Mouse (Mus musculus) limb, embryonic 15.5 days (tissue): ENCODE measurements at regions not wholly inside any gene's neighbourhood (a gene's known extent, or its start where the extent isn't known, plus 50 kb on each side); places are given as distances from the start of the nearest gene placed in this dataset.
A peak's percentile ranks its signal among the peaks of the same experiment; 100 is the strongest.

Source experiments
- ATAC-seq: fragments of 200-750 bp; cut with Nextera tagmentation; 2 replicates; pipeline ENCODE4 v1.8.0; 2017; ENCODE audit warnings: low read depth, moderate TSS enrichment; ENCODE audit not compliant: insufficient number of reproducible peaks, low FRiP score, low TSS enrichment
- H3K27ac ChIP-seq: fragments of 300-500 bp; sonication (generic); 2 replicates; pipeline ENCODE4 v1.5.1; 2015; ENCODE audit warnings: moderate library complexity, mild to moderate bottlenecking, inconsistent platforms
- H3K27me3 ChIP-seq: fragments of 300-500 bp; sonication (generic); 2 replicates; pipeline ENCODE4 v1.6.1; 2015; ENCODE audit warnings: inconsistent platforms
- H3K36me3 ChIP-seq: fragments of 300-500 bp; sonication (generic); 2 replicates; pipeline ENCODE4 v1.6.1; 2015; ENCODE audit warnings: inconsistent platforms
- H3K4me1 ChIP-seq: fragments of 300-500 bp; sonication (generic); 2 replicates; pipeline ENCODE4 v1.6.1; 2015; ENCODE audit warnings: inconsistent platforms
- H3K4me2 ChIP-seq: fragments of 300-500 bp; sonication (generic); 2 replicates; pipeline ENCODE4 v1.6.1; 2015; ENCODE audit warnings: mild to moderate bottlenecking, inconsistent platforms
- H3K4me3 ChIP-seq: fragments of 300-500 bp; sonication (generic); 2 replicates; pipeline ENCODE4 v1.5.1; 2015; ENCODE audit warnings: mild to moderate bottlenecking, inconsistent platforms
- H3K9ac ChIP-seq: fragments of 300-500 bp; sonication (generic); 2 replicates; pipeline ENCODE4 v1.6.1; 2015; ENCODE audit warnings: inconsistent platforms
- H3K9me3 ChIP-seq: fragments of 300-500 bp; sonication (generic); 2 replicates; pipeline ENCODE4 v1.6.1; 2016; ENCODE audit warnings: inconsistent platforms
- WGBS: fragments of 180-500 bp; shearing (Covaris S2); methylation state at CpG from one replicate; pipeline ENCODE4 v1.1.7; 2015; 5-methylcytosine and 5-hydroxymethylcytosine counted together

DNA sequence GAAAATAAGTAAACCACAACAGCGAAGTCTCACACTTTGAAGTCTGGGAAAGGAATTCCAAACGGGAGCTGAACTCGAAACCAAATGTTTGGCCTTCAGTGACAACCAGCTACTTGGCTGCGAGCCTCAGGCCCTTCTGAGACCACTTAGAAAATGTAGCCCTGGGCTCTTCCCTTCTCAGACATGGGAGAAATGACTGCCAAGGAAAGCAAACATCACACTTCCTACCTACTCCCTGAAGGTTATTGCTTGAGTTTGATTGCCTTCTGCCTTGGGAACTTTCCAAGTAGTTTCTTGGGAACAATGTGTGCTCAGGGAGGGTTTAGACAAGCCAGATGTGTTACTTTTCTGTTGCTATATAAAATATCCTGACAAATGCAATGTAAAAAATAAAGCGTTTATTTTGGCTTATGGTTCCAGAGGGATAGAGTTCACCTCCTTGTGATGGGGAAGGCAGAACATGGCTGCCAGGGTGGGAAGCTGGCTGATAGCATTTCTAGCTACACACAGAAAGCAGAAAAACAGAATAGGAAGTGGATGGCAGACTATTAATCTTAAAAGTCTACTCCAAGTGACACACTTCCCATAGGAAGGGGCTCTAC is 194.8 kb upstream of the Rack1 start:
- Histone ChIP-seq H3K27ac (no peak overlapping the region; the same call in 1 of the 2 replicates), H3K9me3 (no peaks in the 10 kb centered on the region), H3K9ac (no peak overlapping the region), H3K36me3 (no peaks in the 10 kb centered on the region), H3K4me2 (no peak overlapping the region), H3K4me3 (no peak overlapping the region), H3K27me3 (no peaks in the 10 kb centered on the region), H3K4me1 (peaks cover 4% of the 10 kb centered on the region; the same call in 1 of the 2 replicates)
- ATAC-seq = peak; percentile 69; the same call in 1 of the 2 replicates
- 17% methylated on average over 5 of the region's 5 CpGs for WGBS

DNA sequence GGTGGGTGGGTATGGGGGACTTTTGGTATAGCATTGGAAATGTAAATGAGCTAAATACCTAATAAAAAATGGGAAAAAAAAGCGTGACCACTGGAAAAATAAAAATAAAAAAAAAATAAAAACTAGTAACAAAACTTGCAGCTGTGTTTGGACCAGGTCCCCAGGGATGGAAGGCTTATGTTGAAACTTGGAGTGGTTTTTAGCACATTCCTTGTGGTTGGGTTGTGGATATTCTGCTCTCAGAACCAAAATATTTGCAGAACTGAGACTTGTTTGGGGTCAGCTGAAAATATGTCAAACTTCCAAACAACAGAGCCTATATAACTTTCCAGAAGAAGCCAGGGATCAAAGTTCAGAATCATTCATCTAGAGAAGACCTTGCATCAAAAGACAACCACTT is 199.0 kb upstream of the Rack1 start:
- WGBS = 60% methylated on average over 1 of the region's 1 CpGs
- no peaks in the 10 kb centered on the region for H3K36me3 ChIP-seq
- no peak overlapping the region for H3K9ac ChIP-seq
- ATAC-seq = no peak
- H3K27me3 ChIP-seq = no peaks in the 10 kb centered on the region
- no peak overlapping the region for H3K4me3 ChIP-seq
- peaks cover 4% of the 10 kb centered on the region; the same call in 1 of the 2 replicates for H3K4me1 ChIP-seq
- no peak overlapping the region for H3K27ac ChIP-seq
- H3K9me3 ChIP-seq = no peaks in the 10 kb centered on the region
- no peak overlapping the region for H3K4me2 ChIP-seq

DNA sequence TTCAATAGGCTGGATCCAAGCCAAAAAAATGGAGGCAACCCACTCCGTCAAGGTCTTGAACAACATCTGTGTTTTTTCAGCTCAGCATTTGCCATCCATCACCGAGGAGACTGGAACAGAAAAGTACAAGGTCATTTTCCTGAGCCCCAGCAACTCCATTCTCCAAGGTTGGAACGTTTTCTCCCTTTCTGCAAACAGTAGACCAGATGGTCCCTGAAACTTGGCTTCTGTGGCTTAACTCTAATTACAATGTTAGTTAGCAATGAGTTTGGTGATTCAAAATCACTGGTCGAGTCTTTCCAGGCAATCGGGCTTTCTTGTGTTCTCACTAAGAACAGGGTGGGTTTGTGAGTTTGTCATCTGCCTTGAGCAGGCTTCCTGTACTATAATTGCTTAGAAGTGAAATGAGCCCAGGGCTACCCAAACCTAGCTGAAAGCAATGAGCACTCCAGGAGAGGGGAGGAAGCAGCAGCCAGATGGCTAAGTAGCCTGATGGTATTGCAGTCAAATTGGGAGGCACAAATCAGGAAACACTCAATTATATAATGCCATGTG is 200.5 kb upstream of the Rack1 start:
- no peak for ATAC-seq
- no peak overlapping the region for H3K4me3 ChIP-seq
- H3K4me2 ChIP-seq = no peak overlapping the region
- 52% methylated on average over 5 of the region's 5 CpGs for WGBS
- H3K9me3 ChIP-seq = no peaks in the 10 kb centered on the region
- H3K36me3 ChIP-seq = no peaks in the 10 kb centered on the region
- H3K4me1 ChIP-seq = peaks cover 4% of the 10 kb centered on the region
- H3K27me3 ChIP-seq = no peaks in the 10 kb centered on the region
- H3K27ac ChIP-seq = no peak overlapping the region
- no peak overlapping the region for H3K9ac ChIP-seq

DNA sequence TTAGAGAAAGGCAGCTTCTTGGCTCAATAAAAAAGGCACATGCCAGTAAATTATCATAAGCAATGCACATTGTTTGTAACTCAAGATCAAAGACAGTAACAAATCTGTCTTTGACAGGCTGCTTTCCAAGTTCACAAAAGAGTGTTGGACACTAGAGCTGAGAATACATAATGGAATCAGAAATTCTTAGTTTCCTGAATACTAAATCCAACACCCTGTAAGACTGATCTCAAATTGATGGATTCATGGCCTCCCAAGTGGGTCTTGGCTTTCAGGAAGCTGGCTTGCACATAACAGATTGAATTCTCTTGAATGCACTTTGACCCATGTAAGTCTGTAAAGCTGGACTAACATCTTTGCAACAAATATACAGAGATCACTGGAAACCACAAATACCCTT is 201.1 kb upstream of the Rack1 start:
- ATAC-seq = no peak
- Histone ChIP-seq H3K4me2 (no peak overlapping the region), H3K27me3 (no peaks in the 10 kb centered on the region), H3K27ac (no peak overlapping the region), H3K9me3 (no peaks in the 10 kb centered on the region), H3K36me3 (no peaks in the 10 kb centered on the region), H3K4me1 (peaks cover 6% of the 10 kb centered on the region), H3K9ac (no peak overlapping the region), H3K4me3 (no peak overlapping the region)

DNA sequence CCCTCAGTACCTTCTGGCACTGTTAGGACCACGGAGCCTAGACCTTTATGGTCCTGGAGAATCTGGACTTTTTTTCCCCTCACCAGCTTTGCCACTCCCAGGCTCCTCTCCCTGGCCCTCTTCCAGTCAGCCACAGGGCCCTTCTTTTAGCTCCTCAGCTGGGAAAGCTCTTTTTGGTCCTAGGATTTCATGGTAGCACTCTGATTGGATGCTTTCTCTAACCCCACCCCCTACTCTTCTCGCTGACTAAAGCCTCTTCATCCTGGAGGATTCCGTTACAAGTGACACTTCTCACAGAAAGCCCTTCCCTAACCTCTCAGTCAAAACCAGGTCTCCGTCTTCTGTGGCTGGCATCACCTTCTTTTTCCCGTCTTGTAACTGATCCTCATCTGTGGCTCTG is 205.7 kb upstream of the Rack1 start:
- 12% methylated on average over 5 of the region's 5 CpGs for WGBS
- Histone ChIP-seq H3K4me3 (no peak overlapping the region), H3K27me3 (peaks cover 5% of the 10 kb centered on the region; the same call in 1 of the 2 replicates), H3K4me2 (0 out of 2 replicates have a peak overlapping the region, but pooled peaks have one; percentile 19), H3K9ac (no peak overlapping the region), H3K36me3 (no peaks in the 10 kb centered on the region), H3K9me3 (no peaks in the 10 kb centered on the region), H3K27ac (no peak overlapping the region), H3K4me1 (peaks cover 6% of the 10 kb centered on the region)
- ATAC-seq = peak; percentile 7; the same call in 1 of the 2 replicates

DNA sequence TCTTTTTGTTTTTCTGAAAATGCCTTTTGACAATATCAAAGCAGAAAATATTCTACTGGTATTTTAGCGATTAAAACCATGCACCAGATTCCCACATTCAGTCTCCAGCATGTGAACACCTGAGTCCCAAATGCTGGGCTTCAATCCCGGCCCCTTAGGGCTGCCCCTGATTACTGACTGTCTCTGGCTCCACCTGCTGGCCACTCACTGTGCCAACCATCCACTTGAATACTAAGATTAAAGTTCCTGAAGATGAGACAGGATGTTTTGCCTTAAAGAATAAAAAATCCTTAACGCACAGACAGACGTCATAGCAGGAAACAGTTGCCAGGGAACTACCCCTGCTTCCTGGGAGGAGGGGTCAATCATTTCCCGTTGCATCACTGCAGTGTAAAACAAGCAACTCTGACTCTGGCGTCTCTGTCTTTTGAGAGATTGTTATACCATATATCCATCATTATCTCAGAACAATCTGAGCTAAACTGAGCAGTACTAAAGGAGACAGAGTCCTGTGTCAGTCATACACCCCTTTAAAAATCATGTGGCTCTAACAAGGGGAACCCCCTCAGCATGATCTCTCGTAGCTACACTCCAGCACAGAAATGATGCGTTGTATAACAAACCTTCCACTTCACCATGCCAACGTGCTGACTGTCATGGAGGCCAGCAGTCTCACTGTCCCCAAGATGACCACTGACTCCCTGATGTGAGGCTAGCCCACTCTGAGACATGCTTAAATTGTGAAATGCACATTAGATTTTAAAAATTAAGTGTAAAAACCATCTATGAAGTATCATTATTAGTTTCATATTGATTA is 211.1 kb upstream of the Rack1 start:
- Histone ChIP-seq H3K27me3 (peaks cover 5% of the 10 kb centered on the region; the same call in 1 of the 2 replicates), H3K9ac (no peak overlapping the region), H3K4me1 (no peaks in the 10 kb centered on the region), H3K4me2 (no peak overlapping the region), H3K27ac (no peak overlapping the region), H3K4me3 (no peak overlapping the region), H3K9me3 (no peaks in the 10 kb centered on the region), H3K36me3 (no peaks in the 10 kb centered on the region)
- 32% methylated on average over 9 of the region's 9 CpGs for WGBS
- ATAC-seq = no peak

DNA sequence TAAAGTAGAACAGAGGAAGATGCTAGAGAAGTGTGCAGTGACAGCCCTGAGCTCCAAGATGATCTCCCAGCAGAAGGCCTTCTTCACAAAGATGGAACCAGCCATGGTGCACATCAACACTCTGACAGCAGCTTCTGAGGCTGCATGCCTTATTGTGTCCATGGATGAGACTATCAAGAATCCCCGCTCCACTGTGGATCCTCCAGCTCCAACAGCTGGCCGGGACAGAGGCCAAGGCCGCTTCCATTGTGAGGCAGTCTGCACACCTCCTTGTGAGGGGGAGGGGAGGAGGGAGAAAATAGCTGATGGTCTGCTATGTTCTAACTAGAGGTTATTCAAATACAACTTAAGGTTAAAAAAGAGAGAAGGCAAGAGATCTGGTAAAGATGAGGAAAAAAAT is 231.4 kb upstream of the Rack1 start:
- H3K4me3 ChIP-seq = no peak overlapping the region
- ATAC-seq = no peak
- no peak overlapping the region for H3K9ac ChIP-seq
- no peaks in the 10 kb centered on the region for H3K36me3 ChIP-seq
- H3K27me3 ChIP-seq = no peaks in the 10 kb centered on the region
- 80% methylated on average over 3 of the region's 3 CpGs for WGBS
- no peak overlapping the region for H3K4me2 ChIP-seq
- no peaks in the 10 kb centered on the region for H3K9me3 ChIP-seq
- H3K27ac ChIP-seq = no peak overlapping the region
- peaks cover 16% of the 10 kb centered on the region for H3K4me1 ChIP-seq

DNA sequence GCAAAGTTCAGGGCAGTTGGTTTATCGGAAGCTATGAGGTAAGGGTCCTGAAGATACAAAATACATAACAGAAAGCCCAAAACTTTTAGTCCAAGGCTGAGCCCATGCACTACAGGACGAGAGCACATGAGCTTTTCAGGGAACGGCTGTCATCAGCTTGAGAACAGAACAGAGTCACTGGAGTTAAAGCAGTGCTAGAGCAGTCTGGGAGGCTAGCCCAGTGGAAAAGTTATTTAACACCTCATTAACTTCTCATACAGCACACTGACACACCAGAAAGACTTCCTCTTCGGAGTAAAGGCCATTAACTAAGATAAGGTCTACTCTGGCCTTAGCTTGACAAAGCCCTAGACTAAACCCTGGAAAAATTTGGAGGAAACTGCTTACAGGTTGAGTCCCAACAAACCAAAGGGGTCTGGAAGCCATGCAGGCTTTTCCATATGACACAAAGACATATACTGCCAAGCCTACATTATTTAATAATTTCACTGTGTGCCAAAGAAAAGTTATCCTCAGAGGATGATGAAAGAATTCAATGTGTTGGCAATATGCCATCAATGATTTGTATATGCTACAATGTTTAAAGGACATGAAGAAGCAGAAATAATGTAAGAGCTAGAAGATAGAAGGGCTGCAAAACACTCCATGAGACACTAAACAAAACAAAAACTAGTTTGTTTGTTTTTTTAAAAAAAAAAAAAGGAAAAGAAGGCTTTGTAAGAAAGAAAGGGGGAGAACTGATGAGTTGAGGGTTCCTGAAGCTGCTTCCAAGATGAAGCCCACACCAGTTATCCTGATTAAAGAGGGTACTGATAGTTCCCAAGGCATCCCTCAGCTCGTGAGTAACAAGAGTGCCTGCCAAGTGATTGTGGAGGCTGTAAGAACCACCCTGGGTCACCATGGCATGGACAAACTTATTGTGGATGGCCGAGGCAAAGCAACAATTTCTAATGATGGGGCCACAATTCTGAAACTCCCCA is 232.3 kb upstream of the Rack1 start:
- H3K4me3 ChIP-seq = no peak overlapping the region
- peak overlapping the region; percentile 28; the same call in 1 of the 2 replicates for H3K27ac ChIP-seq
- ATAC-seq = peak; percentile 69; the same call in 1 of the 2 replicates
- 44% methylated on average over 6 of the region's 6 CpGs for WGBS
- H3K27me3 ChIP-seq = no peaks in the 10 kb centered on the region
- no peaks in the 10 kb centered on the region for H3K36me3 ChIP-seq
- H3K4me2 ChIP-seq = no peak overlapping the region
- H3K4me1 ChIP-seq = peaks cover 16% of the 10 kb centered on the region
- H3K9ac ChIP-seq = no peak overlapping the region
- H3K9me3 ChIP-seq = no peaks in the 10 kb centered on the region

DNA sequence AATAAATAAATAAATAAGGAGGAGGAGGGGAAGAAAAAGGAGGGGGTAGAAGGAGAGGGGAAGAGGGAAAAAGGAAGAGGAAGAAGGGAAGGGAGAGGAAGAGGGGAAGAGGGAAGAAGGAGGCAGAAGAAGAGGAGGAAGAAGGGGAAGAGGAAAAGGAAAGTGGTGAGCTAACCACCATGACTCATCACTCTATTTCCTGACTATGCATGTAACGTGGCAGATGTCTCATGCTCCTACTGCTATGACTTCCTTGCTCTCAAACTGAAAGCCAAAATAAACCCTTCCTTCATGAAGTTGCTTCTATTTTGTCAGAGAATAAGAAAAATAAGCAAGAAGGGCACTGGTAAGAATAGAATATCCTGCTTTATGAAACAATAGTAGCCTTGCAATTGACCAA is 242.1 kb upstream of the Rack1 start:
- H3K36me3 ChIP-seq = no peaks in the 10 kb centered on the region
- no peaks in the 10 kb centered on the region for H3K9me3 ChIP-seq
- H3K9ac ChIP-seq = no peak overlapping the region
- no peak overlapping the region for H3K4me3 ChIP-seq
- WGBS = 67% methylated on average over 1 of the region's 1 CpGs
- H3K27me3 ChIP-seq = no peaks in the 10 kb centered on the region
- no peak for ATAC-seq
- no peaks in the 10 kb centered on the region for H3K4me1 ChIP-seq
- no peak overlapping the region for H3K27ac ChIP-seq
- H3K4me2 ChIP-seq = no peak overlapping the region

DNA sequence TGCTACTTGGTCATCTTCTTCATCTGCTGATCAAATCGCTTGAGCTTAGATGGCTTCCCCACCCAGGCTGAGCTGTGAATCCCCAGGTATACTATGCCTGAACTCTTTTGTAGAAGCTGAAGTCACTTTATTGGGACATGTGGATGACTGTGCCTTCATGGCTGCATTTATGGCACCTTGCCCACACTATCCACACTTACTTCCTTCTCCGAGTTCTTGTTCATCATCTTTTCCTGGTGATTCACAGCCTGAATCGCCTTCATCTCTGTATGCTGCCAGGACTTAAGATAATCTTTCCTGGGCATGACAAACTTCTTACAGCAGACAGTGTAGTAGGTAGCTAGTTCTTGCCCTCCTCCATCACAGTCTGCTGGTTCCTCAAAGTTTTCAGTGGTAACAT is 248.1 kb upstream of the Rack1 start:
- Histone ChIP-seq H3K9ac (no peak overlapping the region), H3K27me3 (no peaks in the 10 kb centered on the region), H3K36me3 (no peaks in the 10 kb centered on the region), H3K4me1 (no peaks in the 10 kb centered on the region), H3K9me3 (no peaks in the 10 kb centered on the region), H3K4me2 (no peak overlapping the region), H3K27ac (no peak overlapping the region), H3K4me3 (no peak overlapping the region)
- ATAC-seq = no peak
- 82% methylated on average over 3 of the region's 3 CpGs for WGBS

DNA sequence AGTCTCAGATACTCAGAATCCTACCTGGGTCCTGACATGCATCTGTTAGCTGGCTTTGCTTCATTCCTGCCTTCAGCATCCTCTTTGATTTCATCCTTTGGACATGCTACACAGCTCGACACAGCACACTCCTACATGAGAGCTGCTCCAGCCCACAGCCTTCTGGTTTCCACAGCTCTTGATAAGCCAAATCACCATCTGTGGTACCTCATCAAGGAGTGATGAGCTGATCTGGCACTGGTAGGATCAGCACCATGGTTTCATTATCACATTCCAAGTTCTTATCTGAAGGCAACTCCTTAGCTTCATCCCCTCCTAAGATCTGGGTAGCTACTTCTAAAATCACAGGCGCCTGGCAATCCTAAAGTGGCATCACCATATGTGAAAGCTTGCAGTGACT is 248.9 kb upstream of the Rack1 start:
- ATAC-seq = no peak
- Histone ChIP-seq H3K36me3 (no peaks in the 10 kb centered on the region), H3K9ac (no peak overlapping the region), H3K27ac (no peak overlapping the region), H3K4me1 (no peaks in the 10 kb centered on the region), H3K4me2 (no peak overlapping the region), H3K9me3 (no peaks in the 10 kb centered on the region), H3K4me3 (no peak overlapping the region), H3K27me3 (no peaks in the 10 kb centered on the region)
- 75% methylated on average over 2 of the region's 2 CpGs for WGBS
